Mouse (Mus musculus): Measurements from ENCODE around the gene Cntnap3. TPM values are rescaled to one million over a fixed set of nuclear protein-coding genes. Genes with fewer than 3 reads are reported as not detected.

The Cntnap3 gene
- total RNA-seq (2021), result not detected in 2 replicates
- long read RNA-seq, result 0 reads

- DNase-seq, result peak; percentile 25
These were observed at the start of gene Cntnap3 for GRCm38 (mm10) chr13:64903585-64904208. TSS of gene Cntnap3 (minus strand) at chr13:64903955.

GRCm38 (mm10) chr13:64917191-64917590 is 13.4 kb upstream of the Cntnap3 start, which contains the start of gene Spata31:
TSS of gene Spata31 (plus strand) at chr13:64917406.
- no peak for DNase-seq

GRCm38 (mm10) chr13:64903132-64903531 is 623 bp downstream of the Cntnap3 start:
- DNase-seq, result no peak

GRCm38 (mm10) chr13:64865397-64865796 is 38.4 kb downstream of the Cntnap3 start:
- DNase-seq, result no peak

- peak; percentile 6 for DNase-seq
These were observed 78.9 kb downstream of the Cntnap3 start for GRCm38 (mm10) chr13:64824856-64825255.

- no peak for DNase-seq
These were observed 158.4 kb downstream of the Cntnap3 start for GRCm38 (mm10) chr13:64745383-64745782.

- no peak for DNase-seq
These were observed 171.5 kb downstream of the Cntnap3 start for GRCm38 (mm10) chr13:64732244-64732643.

GRCm38 (mm10) chr13:64716791-64717190 is 187.0 kb downstream of the Cntnap3 start:
- DNase-seq, result no peak

GRCm38 (mm10) chr13:64692463-64692862 is 211.3 kb downstream of the Cntnap3 start:
- DNase-seq, result no peak

Other genes starting within 250 kb of the Cntnap3 start
- gene Spata31, start 13.5 kb upstream of the Cntnap3 start, total RNA-seq (2021), result not detected in 2 replicates
- not detected in 2 replicates for gene Spata31d1c, start 129.1 kb upstream of the Cntnap3 start, total RNA-seq (2021)
- not detected in 2 replicates for gene Prss47, start 148.8 kb upstream of the Cntnap3 start, total RNA-seq (2021)
- 44.2 and 54.4 TPM in 2 replicates for gene Mfsd14b, start 209.0 kb upstream of the Cntnap3 start, total RNA-seq (2021)
- gene Olfr465-ps1, start 234.1 kb upstream of the Cntnap3 start, total RNA-seq (2021), result not detected in 2 replicates
- not detected in 2 replicates for gene Olfr466, start 246.3 kb upstream of the Cntnap3 start, total RNA-seq (2021)